Mouse (Mus musculus) small intestine, adult 2 months (tissue): ENCODE measurements around the gene B3galt5.

Experiments
- CTCF ChIP-seq: fragments of 200-500 bp; IDR thresholded peaks from 2 replicates; pipeline ENCODE4 v1.5.1; 2012; ENCODE audit warnings: low read depth, mild to moderate bottlenecking, control low read depth, inconsistent platforms, low read length, moderate library complexity, mixed read lengths; ENCODE audit not compliant: insufficient replicate concordance, insufficient read length; ENCODE audit errors: extremely low read depth
- POLR2A ChIP-seq: fragments of 200-500 bp; IDR thresholded peaks from 2 replicates; pipeline ENCODE4 v1.6.1; 2012; ENCODE audit warnings: low read depth, mild to moderate bottlenecking, control low read depth, inconsistent platforms, low read length, moderate library complexity

DNA sequence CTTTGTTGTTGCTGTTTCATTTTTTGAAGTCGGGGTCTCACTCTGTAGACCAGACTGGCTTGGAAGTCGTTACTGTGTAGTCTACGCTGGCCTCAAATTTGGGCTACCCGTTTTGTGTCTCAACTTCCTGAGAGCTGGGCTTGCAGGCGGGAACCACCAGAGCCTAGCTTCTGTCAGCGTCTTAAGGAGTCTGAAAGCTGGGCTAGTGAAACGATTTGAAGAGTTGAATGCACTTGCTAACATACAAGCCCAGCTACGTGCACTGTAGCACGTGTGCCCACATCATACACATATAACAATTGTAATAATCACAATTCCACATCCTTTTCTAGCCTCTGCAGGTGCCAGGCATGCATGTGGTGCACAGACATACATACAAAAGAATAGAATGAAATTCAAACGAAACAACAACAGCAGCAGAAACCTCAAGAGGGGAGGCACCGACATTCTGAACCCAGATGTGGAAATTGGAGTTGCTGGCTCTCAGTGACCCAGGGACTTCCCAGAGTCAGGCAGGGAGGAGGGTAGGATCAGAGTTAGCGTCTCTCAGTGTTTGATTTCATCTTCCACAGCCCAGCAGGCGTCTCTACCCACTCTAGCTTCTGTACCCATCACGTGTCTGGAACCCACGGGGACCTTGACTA is 57.1 kb downstream of the B3galt5 start:
- no peak for TF ChIP-seq CTCF
- no peak for TF ChIP-seq POLR2A
